Mouse (Mus musculus): ENCODE data around the gene Rita1.

DNA sequence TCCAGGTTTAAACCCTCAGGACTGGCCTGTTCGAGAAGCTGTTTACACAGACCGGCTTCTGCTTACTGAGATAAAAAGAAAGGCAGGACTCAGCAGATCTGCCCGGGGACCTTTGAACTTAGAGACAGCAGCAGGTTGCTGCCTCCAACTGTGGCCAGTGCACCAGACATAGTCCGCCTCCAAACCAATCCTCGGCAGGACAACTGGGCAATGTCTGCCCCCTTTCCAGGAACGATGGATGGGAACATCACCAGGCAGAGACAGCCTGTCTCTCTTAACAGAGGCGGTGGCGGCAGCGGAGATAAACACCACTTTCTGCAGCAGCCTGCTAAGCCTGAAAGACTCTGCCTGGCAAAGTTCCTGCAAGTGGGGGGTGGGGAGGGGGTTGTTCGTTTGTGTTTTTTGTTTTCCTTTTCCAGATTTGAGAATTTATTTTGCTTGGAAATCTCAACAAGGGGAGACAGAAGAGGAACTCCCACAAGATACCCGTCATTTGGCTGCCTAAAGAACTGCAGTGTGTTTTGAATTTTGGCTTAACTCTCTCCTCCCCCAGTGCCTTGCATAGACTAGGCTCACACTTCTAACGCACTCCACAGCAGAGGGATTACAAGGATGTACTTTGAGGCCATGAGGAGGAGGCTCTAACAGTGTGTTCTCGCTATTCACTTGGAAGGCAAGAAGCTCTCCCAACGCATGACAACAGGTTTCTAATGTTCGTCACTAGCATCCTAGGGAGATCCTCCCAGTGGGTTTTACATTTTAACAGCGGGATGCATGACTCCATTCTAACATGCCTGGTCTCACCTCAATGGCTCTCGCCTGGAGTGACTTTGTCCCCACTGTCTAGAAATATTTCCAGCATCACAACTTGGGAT is 25.4 kb downstream of the Rita1 start:
- TF ChIP-seq CTCF (IDR thresholded peaks at IDR 0.05; ENCODE audit: low read depth, low read length) (no peak), GATA1 (IDR thresholded peaks at IDR 0.05; ENCODE audit: borderline replicate concordance, low read length) (no peak), POLR2AphosphoS5 (IDR thresholded peaks at IDR 0.05; ENCODE audit: insufficient replicate concordance, low read depth, low read length) (no peak), TAL1 (conservative IDR thresholded peaks at IDR 0.05; ENCODE audit: low read depth, low read length) (no peak), GATA2 (IDR thresholded peaks at IDR 0.05; ENCODE audit: borderline replicate concordance, low read depth, low read length) (no peak)

Measured in G1E (cell line).